Mouse (Mus musculus) neural tube, embryonic 13.5 days (tissue): ENCODE measurements around the gene Loxl4. TPM values are rescaled to one million over a fixed set of nuclear protein-coding genes. Genes with fewer than 3 reads are reported as not detected.

Source experiments
- ATAC-seq: fragments of 200-750 bp; cut with Nextera tagmentation; 2 replicates; pipeline ENCODE4 v1.8.0; 2017; ENCODE audit warnings: low read depth, mild to moderate bottlenecking, moderate TSS enrichment, moderate library complexity
- H3K27ac ChIP-seq: fragments of 300-500 bp; sonication (generic); replicated peaks from 2 replicates; pipeline ENCODE4 v1.5.1; 2015; ENCODE audit warnings: moderate library complexity, mild to moderate bottlenecking, inconsistent platforms
- H3K27me3 ChIP-seq: fragments of 300-500 bp; sonication (generic); 2 replicates; pipeline ENCODE4 v1.6.1; 2015; ENCODE audit warnings: mild to moderate bottlenecking, inconsistent platforms
- H3K36me3 ChIP-seq: fragments of 300-500 bp; sonication (generic); 2 replicates; pipeline ENCODE4 v1.6.1; 2015; ENCODE audit warnings: mild to moderate bottlenecking, inconsistent platforms
- H3K4me1 ChIP-seq: fragments of 300-500 bp; sonication (generic); replicated peaks from 2 replicates; pipeline ENCODE4 v1.6.1; 2015; ENCODE audit warnings: inconsistent platforms
- H3K4me2 ChIP-seq: fragments of 300-500 bp; sonication (generic); 2 replicates; pipeline ENCODE4 v1.6.1; 2015; ENCODE audit warnings: inconsistent platforms, mild to moderate bottlenecking, moderate library complexity
- H3K4me3 ChIP-seq: fragments of 300-500 bp; sonication (generic); 2 replicates; pipeline ENCODE4 v1.5.1; 2015; ENCODE audit warnings: mild to moderate bottlenecking, inconsistent platforms
- H3K9ac ChIP-seq: fragments of 300-500 bp; sonication (generic); 2 replicates; pipeline ENCODE4 v1.6.1; 2015; ENCODE audit warnings: moderate library complexity, mild to moderate bottlenecking, inconsistent platforms
- H3K9me3 ChIP-seq: fragments of 300-500 bp; sonication (generic); 2 replicates; pipeline ENCODE4 v1.6.1; 2016; ENCODE audit warnings: inconsistent platforms
- WGBS: fragments of 180-500 bp; shearing (Covaris S2); methylation state at CpG from one replicate; pipeline ENCODE4 v1.1.7; 2015; 5-methylcytosine and 5-hydroxymethylcytosine counted together
- polyA plus RNA-seq: library from polyadenylated mRNA; unstranded; fragments of >200 nt; fragmentation: Nextera tagmentation; extraction: Ambion mirVana; gene quantifications from 2 replicates; pipeline ENCODE4 v1.2.1, GENCODE M21; 2015

Gene Loxl4
- polyA plus RNA-seq, result 0.21 and 0.44 TPM in 2 replicates

DNA sequence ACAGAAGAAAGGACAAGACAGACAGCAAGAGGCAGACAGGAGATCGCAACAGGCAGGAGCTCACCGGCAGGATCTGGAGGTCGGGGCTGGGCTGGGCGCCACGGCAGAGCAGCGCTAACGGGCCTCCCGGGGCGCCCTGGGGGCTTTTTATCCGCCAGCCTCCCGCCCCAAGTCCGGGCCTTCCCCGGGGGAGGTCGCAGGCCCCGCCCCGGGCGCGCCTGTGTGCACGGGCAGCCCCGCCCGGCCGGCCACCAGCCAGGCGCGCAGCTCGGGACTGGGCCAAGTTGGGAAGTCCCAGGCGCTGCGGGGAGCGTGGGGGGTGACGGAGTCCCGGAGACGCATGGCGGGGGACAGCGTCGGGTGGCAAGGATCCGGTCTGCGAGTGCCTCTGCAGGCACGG lies at the start of gene Loxl4:
Gene Loxl4 (minus strand): TSS at position 160 of the 400 bp plus-strand sequence.
- Histone ChIP-seq H3K27ac (no peak within 1 kb of the TSS), H3K4me2 (peak within 1 kb of the TSS; percentile 57), H3K27me3 (peaks cover 38% of the 10 kb centered on the region), H3K9me3 (no peaks in the 10 kb centered on the region), H3K4me1 (peaks cover 9% of the 10 kb centered on the region), H3K9ac (peak within 1 kb of the TSS; percentile 43; the same call in 1 of the 2 replicates), H3K36me3 (no peaks in the 10 kb centered on the region), H3K4me3 (peak within 1 kb of the TSS; percentile 30)
- WGBS, result under 1% methylated on average over 37 of the region's 37 CpGs
- no peak for ATAC-seq

DNA sequence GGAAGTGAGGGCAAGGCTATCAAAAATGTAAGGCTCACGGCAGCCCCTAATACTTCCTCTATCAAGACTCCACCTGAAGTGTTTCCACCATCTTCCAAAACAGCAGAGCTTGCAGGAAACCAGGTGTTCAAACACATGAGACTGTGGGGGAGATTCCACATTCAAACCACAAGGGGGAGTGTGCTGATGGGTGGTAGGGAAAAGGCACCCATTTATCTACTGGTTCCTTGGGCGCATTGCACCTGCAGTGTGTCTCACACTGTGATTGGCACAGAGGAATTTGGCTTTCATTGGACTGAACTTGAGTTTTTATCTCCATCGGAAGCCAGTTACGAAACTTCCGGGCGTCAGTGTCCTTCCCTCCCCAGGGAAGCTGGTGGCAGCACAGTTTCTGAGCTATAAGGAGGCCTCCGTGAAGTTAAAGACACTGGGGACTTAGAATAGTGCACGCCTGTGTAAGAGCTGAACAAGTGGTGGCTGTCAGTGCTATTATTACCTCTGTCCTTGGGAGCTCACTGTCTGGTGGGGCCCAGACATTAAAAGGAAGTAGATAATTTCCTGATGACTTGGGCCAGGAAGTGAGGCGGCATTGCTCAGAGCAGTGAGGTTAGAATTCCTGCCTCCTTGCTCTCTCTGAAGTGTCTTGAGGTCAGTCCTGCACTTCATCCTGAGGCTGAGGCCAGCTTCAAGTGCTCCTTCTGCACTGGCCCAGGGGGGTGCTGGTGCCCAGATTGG lies 49.0 kb upstream of the Loxl4 start:
- Histone ChIP-seq H3K9ac (no peak overlapping the region), H3K4me1 (peaks cover 13% of the 10 kb centered on the region), H3K27me3 (peaks cover 54% of the 10 kb centered on the region), H3K4me3 (no peak overlapping the region), H3K9me3 (no peaks in the 10 kb centered on the region), H3K36me3 (no peaks in the 10 kb centered on the region), H3K27ac (no peak overlapping the region), H3K4me2 (no peak overlapping the region)
- ATAC-seq, result no peak
- WGBS, result 78% methylated on average over 9 of the region's 9 CpGs

DNA sequence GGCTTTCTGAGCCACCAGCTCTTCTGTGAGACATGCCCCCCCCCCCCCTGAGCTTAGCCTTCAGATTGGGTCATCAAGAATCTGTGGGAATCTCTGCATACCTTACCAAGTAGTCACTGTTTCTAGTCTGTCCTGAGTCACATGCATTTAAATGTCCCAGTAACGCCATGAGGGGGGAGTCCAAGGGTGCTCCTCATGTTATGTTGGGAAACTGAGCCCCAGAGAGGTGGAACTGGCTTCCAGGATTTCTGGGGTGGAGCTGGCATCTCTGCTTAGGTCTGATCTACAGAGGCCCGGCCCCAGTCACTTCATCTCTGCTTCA lies 47.6 kb upstream of the Loxl4 start:
- Histone ChIP-seq H3K9ac (no peak overlapping the region), H3K4me3 (no peak overlapping the region), H3K36me3 (no peaks in the 10 kb centered on the region), H3K9me3 (no peaks in the 10 kb centered on the region), H3K4me1 (peaks cover 13% of the 10 kb centered on the region), H3K27ac (no peak overlapping the region), H3K4me2 (no peak overlapping the region), H3K27me3 (peaks cover 60% of the 10 kb centered on the region)
- ATAC-seq, result no peak
- WGBS, result 85% methylated on average over 2 of the region's 2 CpGs

DNA sequence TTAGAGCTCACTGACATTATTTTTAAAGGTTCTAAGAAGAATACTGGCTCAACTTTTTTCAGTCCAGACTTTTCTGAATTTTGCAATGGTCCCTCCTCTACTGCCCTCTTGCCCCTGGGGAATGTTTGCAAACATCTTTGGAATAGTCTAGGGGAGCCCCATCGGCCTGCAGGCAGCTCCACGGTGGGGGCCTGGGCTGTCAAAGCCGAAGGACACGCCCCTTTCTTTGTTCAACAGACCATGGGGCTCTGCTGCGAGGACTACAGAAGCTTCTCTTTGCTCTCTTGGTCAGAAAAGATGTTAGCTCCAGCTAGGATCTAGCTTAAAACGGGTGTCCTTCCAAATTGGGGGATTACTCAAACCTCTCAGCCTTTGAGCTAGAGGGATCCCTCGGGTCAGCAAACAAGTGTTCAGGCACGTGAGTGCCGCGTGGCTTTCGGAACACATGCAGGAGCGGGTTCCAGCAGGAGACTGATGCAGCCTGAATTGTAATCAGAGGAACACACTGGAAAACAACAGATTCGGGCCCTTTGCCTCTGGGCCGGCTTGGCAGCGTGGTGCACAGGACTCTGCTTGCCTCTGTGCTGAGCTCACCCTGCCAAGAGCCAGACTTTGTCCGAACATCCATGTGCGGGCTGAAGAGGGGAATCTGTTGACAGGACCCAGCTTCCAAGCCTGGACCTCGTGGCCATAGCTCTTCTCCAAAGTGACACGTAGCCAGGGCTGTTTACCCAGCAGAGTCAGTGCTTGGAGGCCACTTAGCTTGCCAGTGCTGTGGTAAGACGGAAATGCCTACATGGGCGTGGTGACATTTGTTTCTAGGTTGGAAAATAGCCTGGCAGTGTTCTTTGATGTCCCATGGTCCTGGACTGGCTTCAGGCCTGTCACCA lies 47.0 kb upstream of the Loxl4 start:
- H3K4me2 ChIP-seq, result no peak overlapping the region
- H3K9ac ChIP-seq, result no peak overlapping the region
- peaks cover 13% of the 10 kb centered on the region for H3K4me1 ChIP-seq
- no peak overlapping the region for H3K27ac ChIP-seq
- H3K9me3 ChIP-seq, result no peaks in the 10 kb centered on the region
- no peaks in the 10 kb centered on the region for H3K36me3 ChIP-seq
- ATAC-seq, result no peak
- peaks cover 59% of the 10 kb centered on the region for H3K27me3 ChIP-seq
- 38% methylated on average over 21 of the region's 21 CpGs for WGBS
- no peak overlapping the region for H3K4me3 ChIP-seq

DNA sequence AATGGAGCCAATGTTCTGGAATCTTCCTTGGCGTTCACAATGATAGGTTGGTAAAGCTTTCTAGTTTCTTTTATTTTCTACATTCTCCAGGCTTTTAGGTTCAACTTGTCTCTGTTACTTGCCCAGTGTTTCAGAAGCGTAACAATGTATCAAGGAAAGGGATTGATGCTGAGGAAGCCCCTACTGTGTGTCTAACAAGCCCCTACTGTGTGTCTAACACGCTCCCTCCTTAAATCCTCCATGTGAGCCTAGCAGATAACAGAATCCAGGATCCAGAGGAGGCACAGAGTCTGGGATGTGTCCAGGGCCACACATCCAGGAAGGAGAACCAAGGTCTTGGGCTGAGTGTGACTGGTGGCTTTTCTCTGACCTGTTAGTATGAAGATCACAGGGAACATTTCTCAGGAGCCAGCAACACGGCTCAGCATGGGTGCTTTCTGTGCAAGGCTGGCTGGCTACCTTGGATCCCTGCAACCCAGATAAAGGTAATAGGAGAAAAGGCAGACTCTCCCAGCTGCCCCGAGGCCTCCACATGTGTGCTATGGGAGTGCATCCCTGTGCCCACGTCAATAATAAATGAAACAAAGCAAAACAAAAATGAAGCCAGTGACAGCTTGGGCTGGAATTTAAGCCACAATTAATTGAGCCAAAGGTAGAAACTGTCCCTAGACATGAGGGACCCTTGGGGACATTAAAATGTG lies 46.0 kb upstream of the Loxl4 start:
- Histone ChIP-seq H3K36me3 (no peaks in the 10 kb centered on the region), H3K27ac (no peak overlapping the region), H3K27me3 (peaks cover 65% of the 10 kb centered on the region), H3K9me3 (no peaks in the 10 kb centered on the region), H3K4me1 (peaks cover 14% of the 10 kb centered on the region), H3K4me3 (no peak overlapping the region), H3K4me2 (no peak overlapping the region), H3K9ac (no peak overlapping the region)
- 78% methylated on average over 6 of the region's 6 CpGs for WGBS
- no peak for ATAC-seq

DNA sequence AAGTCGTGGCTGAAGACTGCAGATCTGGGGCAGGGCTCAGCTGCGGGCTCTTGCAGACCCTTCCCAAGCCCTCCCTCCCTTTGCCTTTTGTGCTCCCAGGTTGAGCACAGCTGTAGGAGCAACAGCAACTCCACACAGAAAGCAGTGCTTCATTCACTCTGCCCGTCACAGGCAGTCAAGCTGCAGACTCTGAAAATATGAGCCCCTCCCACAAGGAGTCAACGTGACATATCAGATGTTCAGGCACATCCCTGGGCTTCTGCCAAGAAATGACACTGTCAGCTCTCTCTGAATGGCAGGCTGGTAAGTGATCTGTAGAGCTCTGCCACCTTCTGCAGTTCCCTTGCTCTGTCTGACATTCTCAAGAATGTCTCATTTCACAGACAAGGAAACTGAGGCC lies 45.2 kb upstream of the Loxl4 start:
- Histone ChIP-seq H3K27ac (no peak overlapping the region), H3K9me3 (no peaks in the 10 kb centered on the region), H3K27me3 (peaks cover 58% of the 10 kb centered on the region), H3K4me3 (no peak overlapping the region), H3K4me2 (no peak overlapping the region), H3K4me1 (peaks cover 22% of the 10 kb centered on the region), H3K36me3 (no peaks in the 10 kb centered on the region), H3K9ac (no peak overlapping the region)
- 30% methylated on average over 4 of the region's 4 CpGs for WGBS
- no peak for ATAC-seq

DNA sequence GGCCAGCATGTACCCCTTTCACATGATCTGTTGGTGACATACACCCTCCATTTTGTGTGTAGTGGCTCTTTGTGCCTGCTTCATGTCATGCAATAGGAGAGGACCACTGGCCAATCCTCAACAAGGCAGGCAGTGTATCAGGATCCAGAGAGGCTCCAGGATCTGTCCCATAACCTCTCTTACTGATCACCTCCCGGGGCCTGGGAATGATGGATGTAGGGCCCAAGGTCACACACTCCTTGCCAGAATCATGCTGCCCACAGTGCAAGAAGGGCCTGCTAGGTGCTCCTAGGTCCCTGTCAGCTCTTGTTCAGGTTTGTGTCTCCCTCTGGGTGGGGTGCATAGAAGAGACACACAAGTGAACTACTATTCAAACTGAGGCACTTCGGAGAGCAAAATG lies 44.7 kb upstream of the Loxl4 start:
- 90% methylated on average over 2 of the region's 2 CpGs for WGBS
- no peak for ATAC-seq
- Histone ChIP-seq H3K4me3 (no peak overlapping the region), H3K4me1 (peaks cover 22% of the 10 kb centered on the region), H3K36me3 (no peaks in the 10 kb centered on the region), H3K27ac (no peak overlapping the region), H3K27me3 (peaks cover 54% of the 10 kb centered on the region), H3K9ac (no peak overlapping the region), H3K9me3 (no peaks in the 10 kb centered on the region), H3K4me2 (no peak overlapping the region)

DNA sequence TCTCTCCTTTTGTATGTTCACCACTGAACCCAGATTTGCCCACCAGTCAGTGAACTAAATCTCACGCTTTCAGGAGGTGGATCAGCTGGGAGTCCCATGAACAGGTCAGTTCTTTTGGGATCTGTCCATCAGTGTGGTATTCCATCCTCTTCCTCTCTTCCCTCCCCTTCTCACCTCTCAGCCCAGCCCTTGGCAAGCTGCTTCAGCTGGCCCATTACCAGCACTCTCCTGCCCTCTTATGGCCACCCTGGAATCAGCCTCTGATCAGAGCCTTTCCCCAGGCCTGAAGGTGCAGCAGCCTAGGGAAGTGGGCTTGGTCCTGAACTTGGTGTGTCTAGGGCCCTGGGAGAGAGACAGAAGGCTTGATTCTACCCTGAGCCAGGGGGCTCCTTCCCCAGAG lies 42.4 kb upstream of the Loxl4 start:
- Histone ChIP-seq H3K4me3 (no peak overlapping the region), H3K27ac (no peak overlapping the region), H3K36me3 (no peaks in the 10 kb centered on the region), H3K27me3 (peaks cover 46% of the 10 kb centered on the region), H3K9me3 (no peaks in the 10 kb centered on the region), H3K4me1 (peaks cover 17% of the 10 kb centered on the region), H3K9ac (no peak overlapping the region), H3K4me2 (no peak overlapping the region)
- WGBS, result 50% methylated on average over 1 of the region's 1 CpGs
- ATAC-seq, result peak; percentile 77

DNA sequence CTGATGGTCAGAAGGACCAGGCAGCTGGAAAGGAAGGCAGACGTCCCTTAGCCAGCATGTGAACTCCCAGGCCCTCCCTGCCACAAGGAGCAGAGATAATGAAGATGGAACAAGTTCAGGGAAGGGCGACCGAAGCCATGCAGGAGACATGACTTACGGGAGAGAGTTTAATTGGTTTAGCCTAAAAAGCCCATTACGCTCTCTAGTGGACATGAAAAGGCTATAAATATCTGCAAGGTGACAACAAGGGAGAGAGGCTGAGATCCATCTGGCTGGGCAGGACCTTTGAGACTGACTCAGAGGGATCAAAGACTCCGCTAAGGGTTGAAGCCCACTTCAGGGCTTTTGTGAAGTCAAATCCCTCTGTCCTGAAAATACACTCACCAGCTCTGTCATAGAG lies 40.5 kb upstream of the Loxl4 start:
- no peak; the same call in 1 of the 2 replicates for ATAC-seq
- Histone ChIP-seq H3K27me3 (peaks cover 38% of the 10 kb centered on the region), H3K4me2 (no peak overlapping the region), H3K36me3 (no peaks in the 10 kb centered on the region), H3K4me1 (peaks cover 10% of the 10 kb centered on the region), H3K27ac (no peak overlapping the region), H3K9me3 (no peaks in the 10 kb centered on the region), H3K4me3 (no peak overlapping the region), H3K9ac (no peak overlapping the region)
- WGBS, result 10% methylated on average over 6 of the region's 6 CpGs

DNA sequence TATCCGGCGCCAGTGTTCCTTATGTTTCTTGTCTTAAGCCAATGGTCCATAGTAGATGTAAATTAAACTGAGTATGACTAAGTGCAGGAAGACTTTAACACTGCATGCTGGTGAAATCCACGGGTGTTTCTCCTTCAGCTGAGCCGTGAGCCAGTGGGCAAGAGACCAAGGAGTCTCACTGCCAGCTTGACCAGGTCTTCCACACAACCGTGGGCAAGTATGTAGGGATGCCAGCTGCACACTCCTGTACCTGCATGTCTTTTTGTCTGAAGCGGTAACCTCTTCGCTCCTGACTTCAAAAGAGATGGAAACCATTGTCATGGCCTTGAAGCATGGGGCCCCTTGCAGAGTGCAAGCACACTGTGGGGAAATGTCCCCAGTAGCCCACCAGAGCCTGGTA lies 39.8 kb upstream of the Loxl4 start:
- 59% methylated on average over 7 of the region's 7 CpGs for WGBS
- Histone ChIP-seq H3K27me3 (peaks cover 32% of the 10 kb centered on the region), H3K4me3 (no peak overlapping the region), H3K9me3 (no peaks in the 10 kb centered on the region), H3K9ac (no peak overlapping the region), H3K36me3 (no peaks in the 10 kb centered on the region), H3K4me1 (peaks cover 10% of the 10 kb centered on the region), H3K27ac (no peak overlapping the region), H3K4me2 (no peak overlapping the region)
- no peak for ATAC-seq

DNA sequence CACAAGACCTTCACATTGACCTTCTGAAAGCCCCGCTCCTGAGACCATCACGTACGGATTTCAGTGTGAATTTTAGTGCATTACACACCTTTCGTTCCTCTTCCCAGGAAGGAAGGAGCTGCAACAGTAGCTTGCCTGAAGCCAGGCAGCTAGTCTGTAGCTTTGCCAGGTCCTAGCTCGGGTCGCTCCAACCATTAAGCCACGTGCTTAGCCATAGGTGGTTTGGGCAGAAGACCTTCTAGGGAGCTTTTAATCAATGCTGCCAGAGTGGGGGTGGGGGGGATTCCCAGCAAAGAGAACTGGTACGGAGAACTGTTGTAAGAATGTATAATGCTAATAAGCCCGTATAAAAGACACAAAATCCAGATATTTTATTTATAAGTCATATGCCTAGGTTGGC lies 27.6 kb upstream of the Loxl4 start:
- Histone ChIP-seq H3K4me2 (no peak overlapping the region), H3K9me3 (no peaks in the 10 kb centered on the region), H3K36me3 (no peaks in the 10 kb centered on the region), H3K9ac (no peak overlapping the region), H3K27me3 (no peaks in the 10 kb centered on the region), H3K4me3 (no peak overlapping the region), H3K27ac (no peak overlapping the region), H3K4me1 (peaks cover 15% of the 10 kb centered on the region)
- WGBS, result 82% methylated on average over 9 of the region's 9 CpGs
- no peak for ATAC-seq

DNA sequence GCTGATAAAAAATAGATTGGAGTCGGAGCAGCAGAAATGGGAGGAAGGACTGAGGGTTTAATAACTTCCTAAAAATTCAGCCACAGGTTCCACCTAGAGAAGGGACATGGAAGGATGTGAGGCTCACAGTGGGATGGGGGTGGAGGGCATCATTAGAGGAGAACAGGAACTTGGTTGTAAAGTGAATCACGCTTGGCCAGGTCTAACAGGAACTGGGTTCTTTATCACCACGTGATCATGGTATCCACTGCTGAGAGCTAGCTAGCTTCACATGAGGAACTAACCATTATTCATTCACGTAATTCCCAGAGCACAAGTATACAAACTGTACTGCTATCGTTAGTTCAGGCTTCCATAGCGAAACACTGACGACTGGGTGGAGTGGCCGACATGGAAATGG lies 26.9 kb upstream of the Loxl4 start:
- H3K4me3 ChIP-seq, result no peak overlapping the region
- H3K27ac ChIP-seq, result peak overlapping the region; percentile 29; the same call in 1 of the 2 replicates
- H3K9me3 ChIP-seq, result no peaks in the 10 kb centered on the region
- no peaks in the 10 kb centered on the region for H3K36me3 ChIP-seq
- no peak overlapping the region for H3K4me2 ChIP-seq
- peaks cover 15% of the 10 kb centered on the region for H3K4me1 ChIP-seq
- H3K9ac ChIP-seq, result no peak overlapping the region
- WGBS, result 66% methylated on average over 8 of the region's 8 CpGs
- no peak for ATAC-seq
- no peaks in the 10 kb centered on the region for H3K27me3 ChIP-seq
